Mouse (Mus musculus) liver, embryonic 13.5 days (tissue): ENCODE results near the gene Eif4h. TPM values are rescaled to one million over a fixed set of nuclear protein-coding genes. Genes with fewer than 3 reads are reported as not detected.
"Not testable (repeated sequence)": the region's sequence is repeated elsewhere in the genome, so short reads cannot be mapped to it uniquely, and the experiment has no call there.

Source experiments
- ATAC-seq: fragments of 200-750 bp; cut with Nextera tagmentation; 2 replicates; pipeline ENCODE4 v1.8.0; 2017; ENCODE audit warnings: low read depth, mild to moderate bottlenecking, moderate number of reproducible peaks, moderate library complexity
- DNase-seq: peaks from one replicate; pipeline ENCODE4 v3.0.0; 2022
- H3K27ac ChIP-seq: fragments of 300-500 bp; sonication (generic); 2 replicates; pipeline ENCODE4 v1.5.1; 2015; ENCODE audit warnings: moderate library complexity, mild to moderate bottlenecking, inconsistent platforms
- H3K27me3 ChIP-seq: fragments of 300-500 bp; sonication (generic); 2 replicates; pipeline ENCODE4 v1.6.1; 2015; ENCODE audit warnings: mild to moderate bottlenecking, inconsistent platforms
- H3K36me3 ChIP-seq: fragments of 300-500 bp; sonication (generic); 2 replicates; pipeline ENCODE4 v1.6.1; 2015; ENCODE audit warnings: mild to moderate bottlenecking, inconsistent platforms
- H3K4me1 ChIP-seq: fragments of 300-500 bp; sonication (generic); replicated peaks from 2 replicates; pipeline ENCODE4 v1.6.1; 2015; ENCODE audit warnings: inconsistent platforms
- H3K4me2 ChIP-seq: fragments of 300-500 bp; sonication (generic); 2 replicates; pipeline ENCODE4 v1.6.1; 2015; ENCODE audit warnings: inconsistent platforms, mild to moderate bottlenecking, moderate library complexity
- H3K4me3 ChIP-seq: fragments of 300-500 bp; sonication (generic); replicated peaks from 2 replicates; pipeline ENCODE4 v1.5.1; 2015; ENCODE audit warnings: mild to moderate bottlenecking, inconsistent platforms
- H3K9ac ChIP-seq: fragments of 300-500 bp; sonication (generic); 2 replicates; pipeline ENCODE4 v1.6.1; 2015; ENCODE audit warnings: mild to moderate bottlenecking, inconsistent platforms
- H3K9me3 ChIP-seq: fragments of 300-500 bp; sonication (generic); replicated peaks from 2 replicates; pipeline ENCODE4 v1.6.1; 2016; ENCODE audit warnings: inconsistent platforms
- WGBS: fragments of 180-500 bp; shearing (Covaris S2); methylation state at CpG from one replicate; pipeline ENCODE4 v1.1.7; 2015; ENCODE audit not compliant: insufficient replicate concordance; 5-methylcytosine and 5-hydroxymethylcytosine counted together
- polyA plus RNA-seq: library from polyadenylated mRNA; unstranded; fragments of >200 nt; fragmentation: Nextera tagmentation; extraction: Ambion mirVana; gene quantifications from 2 replicates; pipeline ENCODE4 v1.2.1, GENCODE M21; 2015

Eif4h gene
- polyA plus RNA-seq, 1 experiment from 2014 or later, result 229 TPM

GRCm38 (mm10) chr5:134675956-134676759 is 36.9 kb upstream of the Eif4h start:
- Histone ChIP-seq H3K27me3 (no peaks in the 10 kb centered on the region), H3K4me1 (peaks cover 61% of the 10 kb centered on the region), H3K9ac (peak overlapping the region; percentile 42; the same call in 1 of the 2 replicates), H3K4me3 (peak overlapping the region; percentile 40), H3K9me3 (no peaks in the 10 kb centered on the region), H3K4me2 (peak overlapping the region; percentile 64), H3K36me3 (no peaks in the 10 kb centered on the region), H3K27ac (peak overlapping the region; percentile 50)
- WGBS, result 3% methylated on average over 14 of the region's 14 CpGs
- DNase-seq (peak; percentile 44), ATAC-seq (peak; percentile 68)

GRCm38 (mm10) chr5:134674977-134675376 is 35.7 kb upstream of the Eif4h start:
- peaks cover 49% of the 10 kb centered on the region for H3K4me1 ChIP-seq
- no peaks in the 10 kb centered on the region for H3K27me3 ChIP-seq
- WGBS, result 56% methylated on average over 5 of the region's 5 CpGs
- no peaks in the 10 kb centered on the region for H3K36me3 ChIP-seq
- DNase-seq, result no peak
- H3K27ac ChIP-seq, result no peak overlapping the region
- no peak overlapping the region for H3K4me2 ChIP-seq
- no peak overlapping the region for H3K9ac ChIP-seq
- H3K4me3 ChIP-seq, result no peak overlapping the region
- no peak for ATAC-seq
- H3K9me3 ChIP-seq, result no peaks in the 10 kb centered on the region

GRCm38 (mm10) chr5:134672611-134673010 is 33.3 kb upstream of the Eif4h start:
- Histone ChIP-seq H3K9ac (no peak overlapping the region), H3K27ac (no peak overlapping the region), H3K27me3 (no peaks in the 10 kb centered on the region), H3K4me3 (no peak overlapping the region), H3K9me3 (no peaks in the 10 kb centered on the region), H3K4me1 (peaks cover 26% of the 10 kb centered on the region), H3K36me3 (no peaks in the 10 kb centered on the region), H3K4me2 (no peak overlapping the region)
- DNase-seq (no peak), ATAC-seq (no peak)
- WGBS, result 65% methylated on average over 6 of the region's 6 CpGs

- H3K27ac ChIP-seq, result no peak overlapping the region
- H3K4me3 ChIP-seq, result no peak overlapping the region
- DNase-seq, result no peak
- no peaks in the 10 kb centered on the region for H3K27me3 ChIP-seq
- H3K9me3 ChIP-seq, result no peaks in the 10 kb centered on the region
- H3K36me3 ChIP-seq, result no peaks in the 10 kb centered on the region
- H3K4me1 ChIP-seq, result peaks cover 21% of the 10 kb centered on the region
- no peak overlapping the region for H3K9ac ChIP-seq
- WGBS, result 70% methylated on average over 1 of the region's 1 CpGs
- ATAC-seq, result no peak
- H3K4me2 ChIP-seq, result no peak overlapping the region
Observed at GRCm38 (mm10) chr5:134672198-134672516, 32.9 kb upstream of the Eif4h start.

GRCm38 (mm10) chr5:134671335-134672197 is 32.3 kb upstream of the Eif4h start:
- no peak overlapping the region for H3K27ac ChIP-seq
- H3K27me3 ChIP-seq, result no peaks in the 10 kb centered on the region
- no peak overlapping the region for H3K4me3 ChIP-seq
- no peak for DNase-seq
- peaks cover 15% of the 10 kb centered on the region for H3K4me1 ChIP-seq
- H3K36me3 ChIP-seq, result no peaks in the 10 kb centered on the region
- H3K9me3 ChIP-seq, result no peaks in the 10 kb centered on the region
- ATAC-seq, result no peak
- no peak overlapping the region for H3K9ac ChIP-seq
- WGBS, result 70% methylated on average over 17 of the region's 17 CpGs
- H3K4me2 ChIP-seq, result no peak overlapping the region

GRCm38 (mm10) chr5:134669001-134669708 is 29.9 kb upstream of the Eif4h start:
- 73% methylated on average over 20 of the region's 20 CpGs for WGBS
- H3K4me2 ChIP-seq, result no peak overlapping the region
- no peaks in the 10 kb centered on the region for H3K4me1 ChIP-seq
- no peak overlapping the region for H3K4me3 ChIP-seq
- no peak for DNase-seq
- ATAC-seq, result no peak
- no peaks in the 10 kb centered on the region for H3K36me3 ChIP-seq
- no peaks in the 10 kb centered on the region for H3K9me3 ChIP-seq
- no peak overlapping the region for H3K27ac ChIP-seq
- no peak overlapping the region for H3K9ac ChIP-seq
- no peaks in the 10 kb centered on the region for H3K27me3 ChIP-seq

GRCm38 (mm10) chr5:134668495-134668894 is 29.2 kb upstream of the Eif4h start:
- WGBS, result 62% methylated on average over 8 of the region's 8 CpGs
- H3K27ac ChIP-seq, result no peak overlapping the region

GRCm38 (mm10) chr5:134656708-134657107 is 17.4 kb upstream of the Eif4h start:
- no peak overlapping the region for H3K9ac ChIP-seq
- H3K27ac ChIP-seq, result no peak overlapping the region
- ATAC-seq (no peak), DNase-seq (no peak)
- H3K4me1 ChIP-seq, result no peaks in the 10 kb centered on the region
- no peak overlapping the region for H3K4me2 ChIP-seq
- no peaks in the 10 kb centered on the region for H3K9me3 ChIP-seq
- no peak overlapping the region for H3K4me3 ChIP-seq
- H3K36me3 ChIP-seq, result no peaks in the 10 kb centered on the region
- H3K27me3 ChIP-seq, result no peaks in the 10 kb centered on the region
- 75% methylated on average over 4 of the region's 4 CpGs for WGBS

More at GRCm38 (mm10) chr5:134668495-134668894, 29.2 kb upstream of the Eif4h start:
- H3K4me1 ChIP-seq, result no peaks in the 10 kb centered on the region
- no peaks in the 10 kb centered on the region for H3K36me3 ChIP-seq
- no peak overlapping the region for H3K9ac ChIP-seq
- no peaks in the 10 kb centered on the region for H3K27me3 ChIP-seq
- no peak for DNase-seq
- 0 out of 2 replicates have a peak, but pooled peaks have one; percentile 5 for ATAC-seq
- no peaks in the 10 kb centered on the region for H3K9me3 ChIP-seq
- no peak overlapping the region for H3K4me2 ChIP-seq
- H3K4me3 ChIP-seq, result no peak overlapping the region

- Histone ChIP-seq H3K36me3 (no peaks in the 10 kb centered on the region), H3K27ac (no peak overlapping the region), H3K4me2 (no peak overlapping the region), H3K9ac (no peak overlapping the region), H3K9me3 (no peaks in the 10 kb centered on the region), H3K4me1 (peaks cover 4% of the 10 kb centered on the region; the same call in 1 of the 2 replicates), H3K27me3 (no peaks in the 10 kb centered on the region), H3K4me3 (no peak overlapping the region)
- ATAC-seq, result no peak
- 45% methylated on average over 7 of the region's 7 CpGs for WGBS
- DNase-seq, result no peak
Observed at GRCm38 (mm10) chr5:134652015-134652414, 12.7 kb upstream of the Eif4h start.

GRCm38 (mm10) chr5:134650926-134651325 is 11.6 kb upstream of the Eif4h start:
- H3K4me3 ChIP-seq, result no peak overlapping the region
- 25% methylated on average over 4 of the region's 5 CpGs for WGBS
- H3K4me1 ChIP-seq, result peaks cover 4% of the 10 kb centered on the region; the same call in 1 of the 2 replicates
- no peak for ATAC-seq
- no peak overlapping the region for H3K9ac ChIP-seq
- H3K9me3 ChIP-seq, result no peaks in the 10 kb centered on the region
- H3K27ac ChIP-seq, result no peak overlapping the region
- DNase-seq, result peak; percentile 56
- H3K4me2 ChIP-seq, result no peak overlapping the region
- H3K36me3 ChIP-seq, result no peaks in the 10 kb centered on the region
- no peaks in the 10 kb centered on the region for H3K27me3 ChIP-seq

- not testable (repeated sequence) for DNase-seq
Observed at GRCm38 (mm10) chr5:134648976-134649375, 9.7 kb upstream of the Eif4h start.

More at GRCm38 (mm10) chr5:134648976-134649375, 9.7 kb upstream of the Eif4h start:
- not testable (repeated sequence) for H3K27me3 ChIP-seq, H3K4me1 ChIP-seq, H3K9ac ChIP-seq, H3K36me3 ChIP-seq, H3K4me2 ChIP-seq, H3K4me3 ChIP-seq, H3K9me3 ChIP-seq, H3K27ac ChIP-seq, ATAC-seq
- WGBS, result 56% methylated on average over 4 of the region's 4 CpGs
